Mouse (Mus musculus) limb, embryonic 10.5 days (tissue): ENCODE data around the gene Ppm1g. TPM values are rescaled to one million over a fixed set of nuclear protein-coding genes. Genes with fewer than 3 reads are reported as not detected.

Experiments used
- DNase-seq: peaks from one replicate; pipeline ENCODE4 v3.0.0-alpha.2; 2017; ENCODE audit warnings: low spot score
- H3K27ac ChIP-seq: fragments of 300-500 bp; sonication (generic); 2 replicates; pipeline ENCODE4 v1.5.1; 2016; ENCODE audit warnings: mild to moderate bottlenecking
- H3K27me3 ChIP-seq: fragments of 300-500 bp; sonication (generic); 2 replicates; pipeline ENCODE4 v1.6.1; 2016; ENCODE audit warnings: low read depth, mild to moderate bottlenecking; ENCODE audit not compliant: poor library complexity, severe bottlenecking
- H3K36me3 ChIP-seq: fragments of 300-500 bp; sonication (generic); 2 replicates; pipeline ENCODE4 v1.6.1; 2016; ENCODE audit warnings: mild to moderate bottlenecking, moderate library complexity
- H3K4me1 ChIP-seq: fragments of 300-500 bp; sonication (generic); 2 replicates; pipeline ENCODE4 v1.6.1; 2016
- H3K4me3 ChIP-seq: fragments of 300-500 bp; sonication (generic); 2 replicates; pipeline ENCODE4 v1.5.1; 2016; ENCODE audit warnings: mild to moderate bottlenecking, moderate library complexity
- H3K9me3 ChIP-seq: fragments of 300-500 bp; sonication (generic); replicated peaks from 2 replicates; pipeline ENCODE4 v1.6.1; 2016; ENCODE audit warnings: mild to moderate bottlenecking
- WGBS: fragments of 180-500 bp; shearing (Covaris S2); methylation state at CpG from one replicate; pipeline ENCODE4 v1.1.7; 2016; 5-methylcytosine and 5-hydroxymethylcytosine counted together
- polyA plus RNA-seq: library from polyadenylated mRNA; unstranded; fragments of >200 nt; fragmentation: Nextera tagmentation; extraction: Ambion mirVana; gene quantifications from 2 replicates; pipeline ENCODE4 v1.2.1, GENCODE M21; 2016

Gene Ppm1g
- polyA plus RNA-seq, 1 experiment from 2014 or later = 189 TPM

GRCm38 (mm10) chr5:31204421-31204820 lies 16.1 kb downstream of the Ppm1g start:
- Histone ChIP-seq H3K27ac (no peak overlapping the region), H3K4me3 (no peak overlapping the region), H3K27me3 (no peaks in the 10 kb centered on the region), H3K36me3 (peaks cover 81% of the 10 kb centered on the region), H3K9me3 (peaks cover 4% of the 10 kb centered on the region; the same call in 1 of the 2 replicates), H3K4me1 (peaks cover 21% of the 10 kb centered on the region)
- DNase-seq = no peak
- 96% methylated on average over 6 of the region's 6 CpGs for WGBS

- no peak for DNase-seq
These were observed 16.6 kb downstream of the Ppm1g start for GRCm38 (mm10) chr5:31203866-31204265.

GRCm38 (mm10) chr5:31202933-31203332 lies 17.6 kb downstream of the Ppm1g start:
- 85% methylated on average over 7 of the region's 7 CpGs for WGBS
- Histone ChIP-seq H3K36me3 (peaks cover 85% of the 10 kb centered on the region), H3K9me3 (peaks cover 4% of the 10 kb centered on the region; the same call in 1 of the 2 replicates), H3K27ac (peak overlapping the region; percentile 95), H3K4me1 (peaks cover 21% of the 10 kb centered on the region), H3K27me3 (no peaks in the 10 kb centered on the region), H3K4me3 (peak overlapping the region; percentile 87)
- DNase-seq = no peak

More at GRCm38 (mm10) chr5:31203866-31204265, 16.6 kb downstream of the Ppm1g start:
- Histone ChIP-seq H3K9me3 (peaks cover 4% of the 10 kb centered on the region; the same call in 1 of the 2 replicates), H3K36me3 (peaks cover 85% of the 10 kb centered on the region), H3K4me1 (peaks cover 21% of the 10 kb centered on the region), H3K4me3 (no peak overlapping the region), H3K27me3 (no peaks in the 10 kb centered on the region), H3K27ac (no peak overlapping the region)
- 87% methylated on average over 2 of the region's 2 CpGs for WGBS

GRCm38 (mm10) chr5:31201742-31202590 lies 18.5 kb downstream of the Ppm1g start, which contains the start of gene Zfp513:
TSS of gene Zfp513 (minus strand) at chr5:31202303.
- H3K36me3 ChIP-seq = peaks cover 85% of the 10 kb centered on the region
- peak within 1 kb of the TSS; percentile 95 for H3K27ac ChIP-seq
- under 1% methylated on average over 53 of the region's 53 CpGs for WGBS
- H3K9me3 ChIP-seq = peaks cover 4% of the 10 kb centered on the region; the same call in 1 of the 2 replicates
- H3K27me3 ChIP-seq = no peaks in the 10 kb centered on the region
- H3K4me3 ChIP-seq = peak within 1 kb of the TSS; percentile 87
- DNase-seq = peak; percentile 96
- peaks cover 21% of the 10 kb centered on the region for H3K4me1 ChIP-seq

GRCm38 (mm10) chr5:31201042-31201741 lies 19.3 kb downstream of the Ppm1g start:
- Histone ChIP-seq H3K4me1 (peaks cover 21% of the 10 kb centered on the region), H3K4me3 (peak overlapping the region; percentile 87), H3K36me3 (peaks cover 87% of the 10 kb centered on the region), H3K9me3 (peaks cover 4% of the 10 kb centered on the region; the same call in 1 of the 2 replicates), H3K27ac (peak overlapping the region; percentile 95), H3K27me3 (no peaks in the 10 kb centered on the region)
- DNase-seq = no peak
- 23% methylated on average over 13 of the region's 13 CpGs for WGBS

- no peaks in the 10 kb centered on the region for H3K27me3 ChIP-seq
- DNase-seq = no peak
- no peak overlapping the region for H3K27ac ChIP-seq
- peaks cover 87% of the 10 kb centered on the region for H3K36me3 ChIP-seq
- H3K4me3 ChIP-seq = peak overlapping the region; percentile 87
- WGBS = 91% methylated on average over 27 of the region's 27 CpGs
- H3K9me3 ChIP-seq = peaks cover 4% of the 10 kb centered on the region; the same call in 1 of the 2 replicates
- peaks cover 21% of the 10 kb centered on the region for H3K4me1 ChIP-seq
These were observed 20.1 kb downstream of the Ppm1g start for GRCm38 (mm10) chr5:31200327-31200768.

GRCm38 (mm10) chr5:31199893-31200292 lies 20.6 kb downstream of the Ppm1g start:
- no peak for DNase-seq
- Histone ChIP-seq H3K4me3 (no peak overlapping the region; the same call in 1 of the 2 replicates), H3K27me3 (no peaks in the 10 kb centered on the region), H3K36me3 (peaks cover 87% of the 10 kb centered on the region), H3K9me3 (peaks cover 4% of the 10 kb centered on the region; the same call in 1 of the 2 replicates), H3K27ac (no peak overlapping the region), H3K4me1 (peaks cover 21% of the 10 kb centered on the region)
- WGBS = 92% methylated on average over 9 of the region's 9 CpGs

- WGBS = 94% methylated on average over 19 of the region's 19 CpGs
- H3K9me3 ChIP-seq = peaks cover 4% of the 10 kb centered on the region; the same call in 1 of the 2 replicates
- DNase-seq = no peak
- no peak overlapping the region for H3K27ac ChIP-seq
- no peak overlapping the region for H3K4me3 ChIP-seq
- peaks cover 87% of the 10 kb centered on the region for H3K36me3 ChIP-seq
- H3K27me3 ChIP-seq = no peaks in the 10 kb centered on the region
- peaks cover 21% of the 10 kb centered on the region for H3K4me1 ChIP-seq
These were observed 21.1 kb downstream of the Ppm1g start for GRCm38 (mm10) chr5:31199321-31199892.

- H3K27ac ChIP-seq = no peak overlapping the region
- no peaks in the 10 kb centered on the region for H3K27me3 ChIP-seq
- DNase-seq = no peak
- WGBS = 84% methylated on average over 5 of the region's 5 CpGs
- peaks cover 85% of the 10 kb centered on the region for H3K36me3 ChIP-seq
- H3K4me1 ChIP-seq = peaks cover 27% of the 10 kb centered on the region
- no peak overlapping the region for H3K4me3 ChIP-seq
- H3K9me3 ChIP-seq = peaks cover 4% of the 10 kb centered on the region; the same call in 1 of the 2 replicates
These were observed 21.7 kb downstream of the Ppm1g start for GRCm38 (mm10) chr5:31198616-31199320.

- Histone ChIP-seq H3K4me3 (no peak overlapping the region), H3K36me3 (peaks cover 79% of the 10 kb centered on the region), H3K9me3 (peaks cover 4% of the 10 kb centered on the region; the same call in 1 of the 2 replicates), H3K27ac (no peak overlapping the region), H3K4me1 (peaks cover 29% of the 10 kb centered on the region), H3K27me3 (no peaks in the 10 kb centered on the region)
- 91% methylated on average over 9 of the region's 9 CpGs for WGBS
- DNase-seq = no peak
These were observed 22.3 kb downstream of the Ppm1g start for GRCm38 (mm10) chr5:31198170-31198569.

GRCm38 (mm10) chr5:31197072-31197471 lies 23.4 kb downstream of the Ppm1g start:
- no peaks in the 10 kb centered on the region for H3K27me3 ChIP-seq
- peaks cover 69% of the 10 kb centered on the region for H3K36me3 ChIP-seq
- peaks cover 4% of the 10 kb centered on the region; the same call in 1 of the 2 replicates for H3K9me3 ChIP-seq
- H3K4me3 ChIP-seq = no peak overlapping the region
- no peak overlapping the region for H3K27ac ChIP-seq
- DNase-seq = no peak
- WGBS = 94% methylated on average over 12 of the region's 12 CpGs
- peaks cover 21% of the 10 kb centered on the region for H3K4me1 ChIP-seq

- Histone ChIP-seq H3K4me3 (no peak overlapping the region), H3K9me3 (peaks cover 4% of the 10 kb centered on the region; the same call in 1 of the 2 replicates), H3K27me3 (no peaks in the 10 kb centered on the region), H3K36me3 (peaks cover 72% of the 10 kb centered on the region), H3K4me1 (peaks cover 29% of the 10 kb centered on the region), H3K27ac (no peak overlapping the region)
- WGBS = 93% methylated on average over 10 of the region's 10 CpGs
- no peak for DNase-seq
These were observed 24.3 kb downstream of the Ppm1g start for GRCm38 (mm10) chr5:31196207-31196606.
